Mouse (Mus musculus): Measurements from ENCODE around the gene Trim33. TPM values are rescaled to one million over a fixed set of nuclear protein-coding genes. Genes with fewer than 3 reads are reported as not detected.

Trim33 gene
- polyA plus RNA-seq, 1 experiment from 2014 or later, result 14.8 TPM

DNA sequence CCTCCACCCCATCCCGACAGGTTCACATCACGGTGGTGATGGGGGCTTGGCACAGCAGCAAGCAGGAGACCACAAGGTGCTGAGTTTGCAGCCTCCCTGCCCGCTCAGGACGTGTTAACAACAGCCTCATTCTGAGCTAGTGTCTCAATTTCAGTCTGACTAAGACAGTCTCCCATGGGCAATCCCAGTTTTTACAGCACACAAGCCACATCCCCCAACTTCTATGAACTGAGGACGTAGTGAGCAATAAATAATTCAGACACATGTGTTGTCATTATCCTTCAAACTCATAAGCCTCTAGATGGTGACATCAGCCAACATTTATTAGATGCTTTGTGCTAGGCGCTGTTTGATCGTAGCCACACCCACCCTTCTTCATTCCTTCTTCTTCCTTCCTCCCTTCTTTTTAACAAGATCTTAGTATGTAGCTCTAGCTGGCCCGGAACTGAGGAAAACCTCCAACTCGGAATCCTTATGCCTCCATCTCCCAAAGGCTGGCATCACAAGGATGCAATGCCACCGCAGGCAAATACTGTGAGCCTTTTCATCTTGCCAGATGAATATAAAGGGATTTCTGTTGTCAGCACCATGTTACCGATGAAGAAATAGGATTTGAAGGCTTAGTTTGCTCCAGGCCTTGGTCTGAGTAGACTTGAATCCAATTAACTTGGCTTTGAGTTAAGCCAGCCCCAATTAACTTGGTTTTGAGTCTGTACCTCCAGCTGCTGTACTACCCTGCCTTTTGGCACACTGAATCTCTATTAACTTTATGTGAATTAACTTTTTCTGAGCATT, 88.3 kb downstream of the Trim33 start:
- Histone ChIP-seq H3K9ac (no peak overlapping the region), H3K4me3 (no peak overlapping the region), H3K4me2 (no peak overlapping the region), H3K36me3 (no peaks in the 10 kb centered on the region), H3K9me3 (replicated peaks) (no peaks in the 10 kb centered on the region), H3K27me3 (replicated peaks) (no peaks in the 10 kb centered on the region), H3K27ac (no peak overlapping the region), H3K4me1 (0 out of 2 replicates have a peak, but pooled peaks cover 4% of the 10 kb centered on the region)
- ATAC-seq, result no peak
- 73% methylated on average over 11 of the region's 11 CpGs for WGBS (ENCODE audit: insufficient replicate concordance)

DNA sequence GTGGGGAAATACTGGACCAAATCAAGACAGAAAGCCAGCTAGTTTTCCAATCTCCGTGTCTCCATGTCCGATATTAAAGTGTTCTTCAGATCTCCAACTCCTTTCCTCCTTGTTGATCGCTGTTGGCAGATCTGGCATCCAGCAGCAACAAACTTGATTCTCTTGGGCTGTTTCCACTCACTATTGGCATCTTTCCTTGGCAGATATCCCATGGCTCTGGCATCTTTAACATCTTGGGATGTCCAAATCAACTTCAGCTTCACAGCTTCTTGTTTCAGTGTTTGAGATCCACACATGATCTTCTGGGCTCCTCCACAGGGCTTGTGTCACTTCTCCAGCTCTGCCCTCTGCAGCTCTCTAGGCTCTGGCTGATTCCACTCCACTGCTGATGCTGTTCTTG, 89.6 kb downstream of the Trim33 start:
- no peak overlapping the region for H3K27ac ChIP-seq
- H3K4me3 ChIP-seq, result no peak overlapping the region
- 80% methylated on average over 3 of the region's 3 CpGs for WGBS (ENCODE audit: insufficient replicate concordance)
- no peaks in the 10 kb centered on the region for H3K9me3 ChIP-seq (replicated peaks)
- 0 out of 2 replicates have a peak, but pooled peaks cover 4% of the 10 kb centered on the region for H3K4me1 ChIP-seq
- no peaks in the 10 kb centered on the region for H3K36me3 ChIP-seq
- H3K4me2 ChIP-seq, result no peak overlapping the region
- H3K9ac ChIP-seq, result no peak overlapping the region
- ATAC-seq, result no peak
- H3K27me3 ChIP-seq (replicated peaks), result peaks cover 4% of the 10 kb centered on the region; the same call in 1 of the 2 replicates

- Histone ChIP-seq H3K4me1 (peaks cover 29% of the 10 kb centered on the region), H3K4me3 (no peak overlapping the region), H3K27me3 (replicated peaks) (peaks cover 4% of the 10 kb centered on the region; the same call in 1 of the 2 replicates), H3K36me3 (no peaks in the 10 kb centered on the region), H3K9ac (no peak overlapping the region), H3K27ac (no peak overlapping the region), H3K9me3 (replicated peaks) (no peaks in the 10 kb centered on the region), H3K4me2 (no peak overlapping the region)
- peak; percentile 51; the same call in 1 of the 2 replicates for ATAC-seq
- 26% methylated on average over 8 of the region's 8 CpGs for WGBS (ENCODE audit: insufficient replicate concordance)
Observed at GRCm38 (mm10) chr3:103374028-103374427, 94.9 kb downstream of the Trim33 start.

DNA sequence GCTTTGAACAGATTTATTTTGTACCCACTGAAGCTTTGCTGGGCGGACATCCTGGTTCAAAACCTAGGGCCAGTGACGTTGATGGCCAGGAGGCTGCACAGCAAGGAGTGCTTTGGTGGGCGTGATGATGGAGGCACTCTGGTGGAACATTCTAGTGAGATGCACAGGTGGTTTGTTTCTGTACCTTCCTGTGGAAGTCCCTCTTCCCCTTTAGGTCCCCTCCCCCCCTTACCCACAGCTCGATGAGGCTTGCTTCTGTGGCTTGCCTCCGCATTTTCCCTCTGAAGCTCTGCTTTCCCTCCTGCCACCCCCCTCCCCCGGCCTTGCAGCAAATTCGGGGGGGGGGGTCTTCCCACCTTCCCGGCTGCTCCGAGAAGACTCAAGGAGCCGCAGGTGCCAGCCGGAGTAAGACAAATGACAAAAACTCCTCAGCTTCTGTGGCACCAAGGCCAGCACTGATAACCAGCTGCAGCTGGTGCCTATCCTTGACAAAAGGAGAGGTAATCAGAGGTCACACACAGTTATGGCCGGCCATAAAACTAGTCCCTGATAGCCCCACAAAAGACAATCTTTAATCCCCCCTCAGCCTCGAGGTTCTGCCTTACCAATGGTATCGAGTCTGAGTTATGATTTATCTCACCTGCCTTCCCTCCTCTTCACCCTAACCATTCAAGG, 96.2 kb downstream of the Trim33 start:
- H3K4me1 ChIP-seq, result peaks cover 29% of the 10 kb centered on the region
- peaks cover 4% of the 10 kb centered on the region; the same call in 1 of the 2 replicates for H3K27me3 ChIP-seq (replicated peaks)
- no peaks in the 10 kb centered on the region for H3K9me3 ChIP-seq (replicated peaks)
- H3K4me2 ChIP-seq, result peak overlapping the region; percentile 41
- no peak overlapping the region for H3K27ac ChIP-seq
- no peak overlapping the region for H3K4me3 ChIP-seq
- no peaks in the 10 kb centered on the region for H3K36me3 ChIP-seq
- WGBS (ENCODE audit: insufficient replicate concordance), result 34% methylated on average over 14 of the region's 14 CpGs
- 0 out of 2 replicates have a peak, but pooled peaks have one; percentile 22 for ATAC-seq
- no peak overlapping the region for H3K9ac ChIP-seq

DNA sequence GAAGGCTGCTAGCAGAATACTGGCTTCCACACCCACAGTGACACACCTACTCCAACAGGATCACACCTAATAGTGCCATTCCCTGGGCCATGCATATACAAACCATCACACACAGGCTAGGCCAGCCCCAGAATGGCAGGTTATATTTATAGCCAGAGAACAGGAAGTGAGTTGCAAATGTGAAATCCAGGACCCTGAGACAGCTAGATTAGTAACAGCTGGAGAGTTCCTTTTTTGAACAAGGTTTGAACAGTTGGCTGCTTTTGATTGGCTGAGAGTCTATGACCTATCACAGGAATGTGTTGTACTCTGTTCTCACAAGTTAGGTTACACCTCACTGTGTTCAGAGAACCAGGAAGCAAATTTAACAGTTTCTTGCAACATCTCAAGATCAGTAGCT, 98.9 kb downstream of the Trim33 start:
- Histone ChIP-seq H3K9ac (no peak overlapping the region), H3K27me3 (replicated peaks) (peaks cover 4% of the 10 kb centered on the region; the same call in 1 of the 2 replicates), H3K4me3 (no peak overlapping the region), H3K4me1 (peaks cover 32% of the 10 kb centered on the region), H3K9me3 (replicated peaks) (peaks cover 3% of the 10 kb centered on the region; the same call in 1 of the 2 replicates), H3K27ac (no peak overlapping the region), H3K4me2 (no peak overlapping the region), H3K36me3 (no peaks in the 10 kb centered on the region)
- peak; percentile 55 for ATAC-seq

DNA sequence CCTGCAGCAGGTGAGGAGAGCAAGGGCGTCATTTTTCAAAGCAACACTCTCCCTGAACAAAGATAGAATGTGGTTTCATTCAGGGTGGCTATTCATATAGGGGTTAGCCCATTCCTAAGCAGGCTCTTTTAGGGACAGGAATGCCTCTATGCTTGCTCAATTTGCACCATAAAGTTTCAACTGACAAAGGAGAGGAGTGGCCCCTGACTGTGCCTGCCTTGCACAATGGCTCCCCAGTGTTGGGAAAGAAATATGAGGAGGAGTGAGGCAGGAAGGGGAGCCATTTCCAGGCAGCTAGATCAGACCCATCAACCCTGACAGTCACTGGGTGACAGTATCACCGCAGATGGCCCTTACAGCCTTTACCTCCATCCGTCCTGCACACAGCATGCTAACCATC, 100.3 kb downstream of the Trim33 start:
- 70% methylated on average over 3 of the region's 3 CpGs for WGBS (ENCODE audit: insufficient replicate concordance)
- Histone ChIP-seq H3K4me1 (peaks cover 41% of the 10 kb centered on the region), H3K36me3 (no peaks in the 10 kb centered on the region), H3K9ac (no peak overlapping the region), H3K4me3 (no peak overlapping the region), H3K9me3 (replicated peaks) (peaks cover 3% of the 10 kb centered on the region; the same call in 1 of the 2 replicates), H3K27ac (no peak overlapping the region), H3K4me2 (no peak overlapping the region), H3K27me3 (replicated peaks) (no peaks in the 10 kb centered on the region)
- no peak for ATAC-seq

GRCm38 (mm10) chr3:103380814-103381213, 101.7 kb downstream of the Trim33 start:
- H3K4me3 ChIP-seq, result no peak overlapping the region
- no peak overlapping the region for H3K9ac ChIP-seq
- no peak overlapping the region for H3K27ac ChIP-seq
- 77% methylated on average over 8 of the region's 8 CpGs for WGBS (ENCODE audit: insufficient replicate concordance)
- no peaks in the 10 kb centered on the region for H3K36me3 ChIP-seq
- ATAC-seq, result no peak
- H3K27me3 ChIP-seq (replicated peaks), result no peaks in the 10 kb centered on the region
- H3K4me2 ChIP-seq, result no peak overlapping the region
- H3K4me1 ChIP-seq, result peaks cover 48% of the 10 kb centered on the region
- H3K9me3 ChIP-seq (replicated peaks), result peaks cover 3% of the 10 kb centered on the region; the same call in 1 of the 2 replicates

DNA sequence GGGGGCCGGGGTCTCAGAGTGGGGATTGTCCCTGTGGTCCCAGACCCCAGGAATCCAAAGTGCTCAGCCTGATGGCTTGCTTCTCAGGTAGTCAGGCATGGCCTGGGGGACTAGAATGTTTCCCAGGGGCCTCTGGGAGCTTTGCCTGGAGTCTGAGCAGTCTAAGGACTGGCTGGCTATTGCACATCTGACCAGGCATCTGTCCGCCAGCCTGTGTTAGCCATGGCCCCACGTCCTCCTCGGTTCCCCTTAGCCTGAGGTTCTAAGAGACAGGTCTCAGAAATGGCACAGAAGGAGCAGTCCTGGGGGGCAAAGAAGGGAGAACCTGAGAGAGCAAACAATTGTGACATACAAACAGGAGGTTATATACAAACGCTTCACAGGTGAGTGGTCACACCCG, 102.3 kb downstream of the Trim33 start:
- Histone ChIP-seq H3K9me3 (replicated peaks) (peaks cover 3% of the 10 kb centered on the region; the same call in 1 of the 2 replicates), H3K4me3 (no peak overlapping the region), H3K4me1 (peaks cover 49% of the 10 kb centered on the region), H3K27me3 (replicated peaks) (no peaks in the 10 kb centered on the region), H3K4me2 (no peak overlapping the region), H3K27ac (no peak overlapping the region), H3K36me3 (no peaks in the 10 kb centered on the region), H3K9ac (no peak overlapping the region)
- WGBS (ENCODE audit: insufficient replicate concordance), result 81% methylated on average over 6 of the region's 6 CpGs
- no peak for ATAC-seq

GRCm38 (mm10) chr3:103382872-103383567, 103.9 kb downstream of the Trim33 start:
- Histone ChIP-seq H3K4me3 (no peak overlapping the region), H3K4me1 (peaks cover 35% of the 10 kb centered on the region), H3K4me2 (peak overlapping the region; percentile 44), H3K27ac (no peak overlapping the region), H3K27me3 (replicated peaks) (no peaks in the 10 kb centered on the region), H3K36me3 (no peaks in the 10 kb centered on the region), H3K9me3 (replicated peaks) (peaks cover 3% of the 10 kb centered on the region; the same call in 1 of the 2 replicates), H3K9ac (no peak overlapping the region; the same call in 1 of the 2 replicates)
- ATAC-seq, result peak; percentile 48; the same call in 1 of the 2 replicates
- 18% methylated on average over 17 of the region's 17 CpGs for WGBS (ENCODE audit: insufficient replicate concordance)

- no peak overlapping the region for H3K4me3 ChIP-seq
- WGBS (ENCODE audit: insufficient replicate concordance), result 78% methylated on average over 7 of the region's 7 CpGs
- H3K27ac ChIP-seq, result peak overlapping the region; percentile 64
- peaks cover 3% of the 10 kb centered on the region; the same call in 1 of the 2 replicates for H3K9me3 ChIP-seq (replicated peaks)
- H3K36me3 ChIP-seq, result no peaks in the 10 kb centered on the region
- peak overlapping the region; percentile 41 for H3K4me2 ChIP-seq
- no peak for ATAC-seq
- H3K9ac ChIP-seq, result no peak overlapping the region
- peaks cover 32% of the 10 kb centered on the region for H3K4me1 ChIP-seq
- no peaks in the 10 kb centered on the region; the same call in 1 of the 2 replicates for H3K27me3 ChIP-seq (replicated peaks)
Observed at GRCm38 (mm10) chr3:103384486-103384885, 105.4 kb downstream of the Trim33 start.

DNA sequence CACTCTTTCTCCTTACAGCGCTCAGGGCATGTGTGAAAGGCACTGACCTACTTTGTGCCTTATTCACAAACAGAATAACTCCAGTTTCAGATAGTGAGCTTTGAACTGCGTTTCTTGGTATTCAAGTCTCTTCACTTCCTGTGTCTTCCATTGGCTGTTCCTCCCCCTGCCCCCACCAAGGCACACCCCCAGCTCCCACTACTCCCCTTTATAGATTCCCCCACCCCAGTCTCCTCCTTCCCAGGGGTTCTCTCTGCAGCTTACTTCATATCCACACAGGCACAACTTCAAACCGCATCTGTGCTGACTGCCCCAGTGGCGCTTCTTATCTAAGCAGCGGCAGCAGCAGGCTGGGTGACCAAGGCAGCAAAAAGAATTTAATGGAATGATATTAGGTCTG, 105.9 kb downstream of the Trim33 start:
- Histone ChIP-seq H3K36me3 (no peaks in the 10 kb centered on the region), H3K9ac (no peak overlapping the region), H3K4me1 (peaks cover 32% of the 10 kb centered on the region), H3K9me3 (replicated peaks) (peaks cover 3% of the 10 kb centered on the region; the same call in 1 of the 2 replicates), H3K4me3 (no peak overlapping the region), H3K27ac (peak overlapping the region; percentile 64), H3K4me2 (peak overlapping the region; percentile 41), H3K27me3 (replicated peaks) (no peaks in the 10 kb centered on the region; the same call in 1 of the 2 replicates)
- peak; percentile 77 for ATAC-seq
- WGBS (ENCODE audit: insufficient replicate concordance), result 23% methylated on average over 5 of the region's 5 CpGs

Data from liver, embryonic 12.5 days (tissue).